Mouse (Mus musculus) retina, embryonic 14.5 days (tissue): ENCODE measurements around the gene Phtf2.
"Not testable (repeated sequence)": the region's sequence is repeated elsewhere in the genome, so short reads cannot be mapped to it uniquely, and the experiment has no call there.

Source experiments
- DNase-seq: peaks from one replicate; pipeline ENCODE4 v3.0.0-alpha.2; 2015; ENCODE audit warnings: low spot score

Phtf2 gene

GRCm38 (mm10) chr5:20765365-20765920 lies 116.5 kb downstream of the Phtf2 start:
- DNase-seq, result no peak

DNA sequence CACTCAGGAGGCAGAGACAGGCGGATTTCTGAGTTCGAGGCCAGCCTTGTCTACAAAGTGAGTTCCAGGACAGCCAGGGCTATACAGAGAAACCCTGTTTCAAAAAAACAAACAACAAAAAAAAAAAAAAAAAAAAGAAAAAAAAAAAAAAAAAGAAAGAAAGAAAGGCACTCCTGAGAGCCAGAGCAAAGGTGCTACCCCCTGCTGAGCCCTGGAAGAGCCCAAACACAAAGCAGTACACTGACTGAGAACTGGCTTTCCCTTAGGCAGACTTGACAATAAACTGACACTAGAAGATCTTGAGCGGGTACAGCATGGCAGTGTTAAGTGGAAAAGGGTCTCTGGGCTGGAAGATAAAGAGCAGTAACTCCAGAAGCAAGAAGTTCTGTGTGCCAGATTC lies 119.5 kb downstream of the Phtf2 start:
- not testable (repeated sequence) for DNase-seq

- DNase-seq, result no peak
These were observed 121.4 kb downstream of the Phtf2 start for GRCm38 (mm10) chr5:20760368-20761162.

GRCm38 (mm10) chr5:20759771-20760170 lies 122.2 kb downstream of the Phtf2 start:
- no peak for DNase-seq

GRCm38 (mm10) chr5:20753963-20754362 lies 128.0 kb downstream of the Phtf2 start:
- DNase-seq, result no peak

- no peak for DNase-seq
These were observed 128.8 kb downstream of the Phtf2 start for GRCm38 (mm10) chr5:20753096-20753495.

- no peak for DNase-seq
These were observed 130.2 kb downstream of the Phtf2 start for GRCm38 (mm10) chr5:20751696-20752095.

- DNase-seq, result no peak
These were observed 130.9 kb downstream of the Phtf2 start for GRCm38 (mm10) chr5:20751000-20751399.

GRCm38 (mm10) chr5:20749535-20749934 lies 132.4 kb downstream of the Phtf2 start:
- no peak for DNase-seq

- DNase-seq, result no peak
These were observed 133.1 kb downstream of the Phtf2 start for GRCm38 (mm10) chr5:20748856-20749255.

DNA sequence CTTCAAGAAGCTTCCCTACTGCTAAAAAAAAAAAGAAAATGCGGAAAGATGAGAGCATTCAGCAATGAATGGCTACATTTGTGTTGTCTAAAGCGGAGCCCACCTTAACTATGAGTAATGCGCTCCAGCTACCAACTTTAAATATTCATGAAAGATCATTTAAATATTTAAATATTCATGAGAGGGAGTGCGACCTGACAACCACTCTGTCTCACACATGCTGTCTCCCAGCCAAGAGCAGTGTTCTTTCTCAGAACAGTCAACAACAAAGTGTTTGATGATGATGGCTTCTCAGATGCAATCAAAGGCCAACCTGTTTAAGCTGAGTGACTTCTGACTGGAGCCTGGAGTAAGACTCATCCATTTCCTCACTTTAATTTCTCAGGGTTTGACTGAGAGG lies 133.8 kb downstream of the Phtf2 start:
- DNase-seq, result no peak

DNA sequence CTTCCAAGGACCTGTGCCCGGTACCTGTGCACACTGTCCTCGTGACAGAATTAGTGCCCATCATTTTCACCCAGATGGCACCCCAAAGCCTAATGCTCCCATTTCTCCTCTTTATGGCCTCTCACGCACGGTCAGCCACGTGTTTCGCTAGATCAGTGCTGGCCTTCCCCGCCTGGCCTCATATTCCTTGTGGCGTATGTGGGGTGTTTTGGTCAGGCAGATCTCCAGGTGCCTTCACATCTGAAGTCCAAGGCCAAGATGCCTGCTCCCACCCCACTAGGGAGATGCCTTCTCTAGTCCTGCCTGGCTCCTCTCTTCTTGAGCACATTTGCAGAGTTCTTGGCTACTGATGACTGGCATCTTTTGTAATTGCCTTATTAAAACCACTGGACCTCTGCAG lies 140.0 kb downstream of the Phtf2 start:
- no peak for DNase-seq

DNA sequence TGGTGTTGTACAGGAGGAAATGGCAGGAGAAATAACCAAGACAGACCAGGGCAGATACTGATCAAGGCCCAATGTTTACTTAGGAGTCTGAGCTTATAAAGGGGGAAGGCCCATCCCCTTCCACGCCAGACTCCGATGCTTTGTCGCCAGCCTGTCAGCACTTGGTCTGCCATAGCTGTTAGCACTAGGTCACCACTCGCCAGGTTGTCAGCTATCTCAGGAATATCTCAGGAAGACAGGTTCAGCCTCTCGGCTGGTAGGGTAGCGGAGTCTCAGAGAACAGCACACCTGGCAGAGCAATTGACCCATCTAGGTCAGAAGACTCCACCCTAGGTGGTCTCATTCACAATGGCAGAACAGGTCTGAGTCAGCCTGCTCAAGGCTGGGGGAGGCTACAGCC lies 140.7 kb downstream of the Phtf2 start:
- no peak for DNase-seq

DNA sequence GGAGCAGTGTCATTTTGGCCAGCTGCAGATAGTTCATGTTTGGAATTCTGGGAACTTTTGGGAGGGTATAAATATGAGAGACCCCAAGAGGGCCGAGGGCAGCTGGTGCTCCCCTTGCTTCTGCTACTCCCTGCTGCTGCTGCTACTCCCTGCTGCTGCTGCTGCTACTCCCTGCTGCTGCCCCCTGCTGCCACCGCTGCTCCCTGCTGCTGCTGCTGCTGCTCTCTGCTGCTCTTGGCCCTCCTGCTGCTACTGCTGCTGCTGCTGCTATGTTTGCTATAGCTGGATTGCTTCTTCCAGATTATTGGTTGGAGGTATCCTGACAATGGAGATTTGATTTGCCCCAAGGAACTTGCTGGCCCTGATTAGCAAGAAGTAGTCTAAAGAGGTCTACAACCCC lies 143.1 kb downstream of the Phtf2 start:
- no peak for DNase-seq

GRCm38 (mm10) chr5:20723226-20723625 lies 158.7 kb downstream of the Phtf2 start:
- not testable (repeated sequence) for DNase-seq

DNA sequence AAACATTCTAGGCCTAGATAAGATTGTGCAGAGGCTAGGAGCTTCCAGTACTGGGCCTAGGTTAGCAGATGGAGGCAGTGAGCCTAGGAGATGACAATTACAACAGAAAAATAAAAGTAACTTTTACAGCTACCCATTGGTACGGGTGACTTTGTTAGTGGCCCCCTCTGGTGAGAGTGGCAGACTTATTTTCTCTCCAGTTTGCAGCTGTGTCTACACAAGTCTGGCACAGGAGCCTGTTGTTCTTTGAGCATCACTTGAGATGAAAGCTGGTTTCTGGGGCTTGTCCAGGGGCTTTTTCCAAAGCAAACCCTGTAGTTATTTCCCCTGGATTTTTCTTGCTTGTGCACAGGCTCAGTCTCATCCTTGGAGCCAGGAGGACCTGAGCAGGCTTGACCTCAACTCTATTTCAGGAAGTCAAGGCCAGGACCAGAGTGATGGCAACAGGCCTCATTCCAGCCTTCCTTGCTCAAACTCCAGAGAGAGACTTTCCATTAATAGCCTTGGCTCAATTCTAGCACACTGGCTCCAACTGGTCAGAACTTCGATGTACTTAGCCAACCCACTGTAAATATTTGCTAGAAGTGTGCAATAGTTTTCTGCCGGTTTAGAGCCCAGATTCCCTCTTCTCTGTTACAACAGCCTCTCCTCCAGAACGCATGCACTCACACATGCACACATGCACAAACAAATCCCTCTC lies 161.6 kb downstream of the Phtf2 start:
- DNase-seq, result no peak

- DNase-seq, result not testable (repeated sequence)
These were observed 165.9 kb downstream of the Phtf2 start for GRCm38 (mm10) chr5:20715980-20716379.

- not testable (repeated sequence) for DNase-seq
These were observed 167.3 kb downstream of the Phtf2 start for GRCm38 (mm10) chr5:20714619-20715018.

GRCm38 (mm10) chr5:20710845-20711244 lies 171.1 kb downstream of the Phtf2 start:
- not testable (repeated sequence) for DNase-seq
